Mouse (Mus musculus) CH12.LX (cell line): Measurements from ENCODE around the gene Snx21. TPM values are rescaled to one million over a fixed set of nuclear protein-coding genes. Genes with fewer than 3 reads are reported as not detected.

ENCODE experiments used
- DNase-seq: peaks from one replicate; pipeline ENCODE4 v3.0.0-alpha.2; 2013; ENCODE audit errors: extremely low read depth
- H3K27ac ChIP-seq: 2 replicates; pipeline ENCODE4 v1.5.1; 2012; ENCODE audit warnings: low read depth, mild to moderate bottlenecking, control low read depth, moderate library complexity; ENCODE audit not compliant: insufficient read depth
- H3K27me3 ChIP-seq: replicated peaks from 2 replicates; pipeline ENCODE3; 2012; ENCODE audit warnings: inconsistent platforms
- H3K36me3 ChIP-seq, 2 experiments: replicated peaks in 1 of 2; 2 replicates each; pipeline versions ENCODE3 to v1.6.1; 2012; ENCODE audit warnings: inconsistent platforms in 1 of 2, low read length in 1 of 2, mild to moderate bottlenecking in 1 of 2, mixed read lengths in 1 of 2, moderate library complexity in 1 of 2; ENCODE audit not compliant: control insufficient read depth in 1 of 2, insufficient read depth in 1 of 2
- H3K4me1 ChIP-seq, 2 experiments: 2 replicates each; pipeline ENCODE4 v1.6.1; 2012; ENCODE audit warnings: inconsistent platforms in 1 of 2, moderate library complexity in 1 of 2; ENCODE audit not compliant: insufficient read depth in 2 of 2, control insufficient read depth in 1 of 2
- H3K4me2 ChIP-seq: 2 replicates; pipeline ENCODE4 v1.6.1; 2012; ENCODE audit warnings: low read depth, mild to moderate bottlenecking, control low read depth; ENCODE audit not compliant: poor library complexity, insufficient read depth, severe bottlenecking
- H3K4me3 ChIP-seq, 3 experiments: fragments of 150-350 bp in 1 of 3; sonication (generic) in 1 of 3; replicated peaks in 1 of 3; 2 replicates each; pipeline versions ENCODE3 to v1.5.1; 2011 to 2012; ENCODE audit warnings: low read depth in 2 of 3, low read length in 2 of 3, mild to moderate bottlenecking in 2 of 3, moderate library complexity in 2 of 3, control low read depth in 1 of 3, improper control_type of control experiment in 1 of 3, inconsistent platforms in 1 of 3, mixed read lengths in 1 of 3; ENCODE audit not compliant: poor library complexity in 1 of 3
- H3K79me2 ChIP-seq: replicated peaks from 2 replicates; pipeline ENCODE4 v1.6.1; 2012; ENCODE audit warnings: mild to moderate bottlenecking, moderate library complexity; ENCODE audit not compliant: control insufficient read depth, poor library complexity, insufficient read depth, severe bottlenecking; ENCODE audit errors: extremely low read depth
- H3K9ac ChIP-seq: 2 replicates; pipeline ENCODE4 v1.6.1; 2012; ENCODE audit warnings: low read depth, mild to moderate bottlenecking, control low read depth, moderate library complexity; ENCODE audit not compliant: insufficient read depth
- H3K9me3 ChIP-seq: replicated peaks from 2 replicates; pipeline ENCODE3; 2012; ENCODE audit warnings: low read length, inconsistent platforms, mixed read lengths
- BHLHE40 ChIP-seq: IDR thresholded peaks from 2 replicates; pipeline ENCODE4 v1.6.1; 2011; ENCODE audit warnings: mild to moderate bottlenecking, low read depth, low read length, improper control_type of control experiment
- E2F4 ChIP-seq: IDR thresholded peaks from 2 replicates; pipeline ENCODE4 v1.6.1; 2011; ENCODE audit warnings: low read depth, low read length, improper control_type of control experiment; ENCODE audit not compliant: insufficient replicate concordance
- ELF1 ChIP-seq: IDR thresholded peaks from 2 replicates; pipeline ENCODE4 v1.6.1; 2014; ENCODE audit warnings: low read depth, mild to moderate bottlenecking, inconsistent platforms, low read length, improper control_type of control experiment
- EP300 ChIP-seq: IDR thresholded peaks from 2 replicates; pipeline ENCODE4 v1.6.1; 2011; ENCODE audit warnings: low read length, improper control_type of control experiment
- ETS1 ChIP-seq: conservative IDR thresholded peaks from 2 replicates; pipeline ENCODE4 v1.6.1; 2012; ENCODE audit warnings: low read depth, mild to moderate bottlenecking, inconsistent platforms, low read length, improper control_type of control experiment, moderate library complexity
- GABPA ChIP-seq: IDR thresholded peaks from 2 replicates; pipeline ENCODE4 v1.6.1; 2012; ENCODE audit warnings: low read depth, low read length, improper control_type of control experiment, inconsistent platforms; ENCODE audit not compliant: insufficient replicate concordance
- JUN ChIP-seq: IDR thresholded peaks from 2 replicates; pipeline ENCODE4 v1.6.1; 2011; ENCODE audit warnings: low read depth, mild to moderate bottlenecking, low read length, improper control_type of control experiment, moderate library complexity; ENCODE audit not compliant: insufficient read depth
- JUND ChIP-seq: conservative IDR thresholded peaks from 2 replicates; pipeline ENCODE4 v1.6.1; 2011; ENCODE audit warnings: low read depth, low read length, improper control_type of control experiment
- KAT2A ChIP-seq: IDR thresholded peaks from 2 replicates; pipeline ENCODE4 v1.6.1; 2012; ENCODE audit warnings: low read length, improper control_type of control experiment, inconsistent platforms; ENCODE audit not compliant: insufficient replicate concordance
- MYC ChIP-seq: IDR thresholded peaks from 2 replicates; pipeline ENCODE4 v1.6.1; 2011; ENCODE audit warnings: low read depth, mild to moderate bottlenecking, improper control_type of control experiment, low read length
- POLR2A ChIP-seq: IDR thresholded peaks from 2 replicates; pipeline ENCODE4 v1.6.1; 2011; ENCODE audit warnings: low read depth, mild to moderate bottlenecking, improper control_type of control experiment, low read length
- POLR2AphosphoS2 ChIP-seq: IDR thresholded peaks from 2 replicates; pipeline ENCODE4 v1.6.1; 2011; ENCODE audit warnings: low read depth, low read length, improper control_type of control experiment
- RAD21 ChIP-seq: IDR thresholded peaks from 2 replicates; pipeline ENCODE4 v1.6.1; 2011; ENCODE audit warnings: low read depth, mild to moderate bottlenecking, low read length, improper control_type of control experiment, moderate library complexity
- RCOR1 ChIP-seq: conservative IDR thresholded peaks from 2 replicates; pipeline ENCODE4 v1.6.1; 2012; ENCODE audit warnings: low read depth, mild to moderate bottlenecking, inconsistent platforms, low read length, improper control_type of control experiment
- SIN3A ChIP-seq: IDR thresholded peaks from 2 replicates; pipeline ENCODE4 v1.6.1; 2012; ENCODE audit warnings: low read length, improper control_type of control experiment, inconsistent platforms
- UBTF ChIP-seq: IDR thresholded peaks from 2 replicates; pipeline ENCODE4 v1.6.1; 2012; ENCODE audit warnings: low read depth, mild to moderate bottlenecking, inconsistent platforms, low read length, improper control_type of control experiment, moderate library complexity
- ZC3H11A ChIP-seq: IDR thresholded peaks from 2 replicates; pipeline ENCODE4 v1.6.1; 2012; ENCODE audit warnings: low read depth, mild to moderate bottlenecking, inconsistent platforms, low read length, improper control_type of control experiment
- ZMIZ1 ChIP-seq: IDR thresholded peaks from 2 replicates; pipeline ENCODE4 v1.6.1; 2012; ENCODE audit warnings: low read depth, mild to moderate bottlenecking, inconsistent platforms, low read length, improper control_type of control experiment
- ZNF384 ChIP-seq: IDR thresholded peaks from 2 replicates; pipeline ENCODE4 v1.6.1; 2012; ENCODE audit warnings: low read depth, low read length, improper control_type of control experiment, inconsistent platforms
- dilution Hi-C: fragments of 300-500 bp; cut with MboI; formaldehyde crosslinking; loops from 2 replicates; pipeline ENCODE4 v1.14.3; 2020; ENCODE audit warnings: low sequenced_read_pairs; ENCODE audit not compliant: extremely low pct_unique_long_range_greater_than_20kb, extremely low pct_ligation_motif_present
- in situ Hi-C: fragments of 300-500 bp; cut with MboI; formaldehyde crosslinking; loops from 3 replicates; pipeline ENCODE4 v1.14.3; 2019; ENCODE audit warnings: low sequenced_read_pairs, low pct_ligation_motif_present, low pct_unique_long_range_greater_than_20kb, mixed read lengths
- polyA plus RNA-seq: library from polyadenylated mRNA; unstranded; fragments of >175 nt; gene quantifications from 2 replicates; pipeline ENCODE4 v1.2.1, GENCODE M21; 2012; ENCODE audit warnings: low read depth; ENCODE audit not compliant: insufficient read length
- total RNA-seq, 2 experiments: library from RNA; depleted of rRNA; stranded (reverse); fragments of 300-350 nt in 1 of 2; fragments of >200 nt in 1 of 2; gene quantifications; 2 replicates each; pipeline ENCODE4 v1.2.3; 2012 to 2014

Gene Snx21
- total and polyA plus RNA-seq, 3 experiments: 0.71 to 3.3 (median 1.5) TPM

GRCm38 (mm10) chr2:164787779-164788178 is 2.2 kb downstream of the Snx21 start:
- H3K4me1 ChIP-seq: peaks cover 7 to 17% of the 10 kb centered on the region in 2 experiments
- no peaks in the 10 kb centered on the region for H3K79me2 ChIP-seq
- DNase-seq: no peak
- H3K9me3 ChIP-seq: no peaks in the 10 kb centered on the region
- no peak overlapping the region for H3K4me3 ChIP-seq
- H3K27ac ChIP-seq: no peak overlapping the region
- no peak overlapping the region for H3K9ac ChIP-seq
- TF ChIP-seq JUN (no peak), JUND (no peak), EP300 (no peak), MYC (no peak), ZC3H11A (no peak), ZNF384 (no peak), ZMIZ1 (no peak), ELF1 (no peak), RCOR1 (no peak), GABPA (no peak), RAD21 (no peak), POLR2A (no peak)
- TF ChIP-seq, all 38 proteins: peak for 0
- Histone ChIP-seq H3K36me3 (peaks cover 17 to 42% of the 10 kb centered on the region in 2 experiments), H3K4me2 (no peak overlapping the region), H3K27me3 (peaks cover 13% of the 10 kb centered on the region)
- dilution Hi-C loops (no loop called here), in situ Hi-C loops (no loop called here)

GRCm38 (mm10) chr2:164788411-164788810 is 2.8 kb downstream of the Snx21 start:
- Histone ChIP-seq H3K27ac (no peak overlapping the region), H3K36me3 (peaks cover 21 to 49% of the 10 kb centered on the region in 2 experiments)
- TF ChIP-seq E2F4 (no peak), ETS1 (no peak), UBTF (no peak), JUN (no peak), BHLHE40 (no peak), POLR2AphosphoS2 (no peak), KAT2A (no peak), POLR2A (no peak), ZNF384 (no peak), SIN3A (no peak)

More at GRCm38 (mm10) chr2:164788411-164788810, 2.8 kb downstream of the Snx21 start:
- Histone ChIP-seq H3K27me3 (peaks cover 9% of the 10 kb centered on the region), H3K4me2 (no peak overlapping the region), H3K9me3 (no peaks in the 10 kb centered on the region), H3K4me3 (no peak overlapping the region), H3K4me1 (peaks cover 7 to 19% of the 10 kb centered on the region in 2 experiments), H3K79me2 (no peaks in the 10 kb centered on the region), H3K9ac (no peak overlapping the region)
- DNase-seq: no peak
- dilution Hi-C loops: no loop called here
- in situ Hi-C loops: no loop called here
